Mouse (Mus musculus) MEL (cell line): Measurements from ENCODE around the gene Dnah17. TPM values are rescaled to one million over a fixed set of nuclear protein-coding genes. Genes with fewer than 3 reads are reported as not detected.

Source experiments
- DNase-seq: peaks from one replicate; pipeline ENCODE4 v3.0.0; 2011; ENCODE audit warnings: low read depth, low spot score
- H3K27ac ChIP-seq: 2 replicates; pipeline ENCODE4 v1.5.1; 2012; ENCODE audit warnings: low read depth, mild to moderate bottlenecking, control low read depth, low read length, moderate library complexity; ENCODE audit not compliant: control insufficient read depth
- H3K27me3 ChIP-seq, 2 experiments: fragments of 150-350 bp in 1 of 2; sonication (generic) in 1 of 2; 2 replicates each; pipeline ENCODE4 v1.6.1; 2012; ENCODE audit warnings: low read length in 2 of 2, mild to moderate bottlenecking in 2 of 2, improper control_type of control experiment in 1 of 2, moderate library complexity in 1 of 2; ENCODE audit not compliant: insufficient read depth in 2 of 2, control insufficient read depth in 1 of 2
- H3K36me3 ChIP-seq, 2 experiments: 2 replicates each; pipeline ENCODE4 v1.6.1; 2012 to 2014; ENCODE audit warnings: low read length in 2 of 2, improper control_type of control experiment in 1 of 2, inconsistent platforms in 1 of 2, mild to moderate bottlenecking in 1 of 2; ENCODE audit not compliant: insufficient read depth in 2 of 2, control insufficient read depth in 1 of 2
- H3K4me1 ChIP-seq, 2 experiments: fragments of 150-350 bp in 1 of 2; sonication (generic) in 1 of 2; 2 replicates each; pipeline ENCODE4 v1.6.1; 2012; ENCODE audit warnings: low read length in 2 of 2, improper control_type of control experiment in 1 of 2, mild to moderate bottlenecking in 1 of 2; ENCODE audit not compliant: insufficient read depth in 2 of 2, control insufficient read depth in 1 of 2
- H3K4me3 ChIP-seq, 2 experiments: fragments of 150-350 bp in 1 of 2; sonication (generic) in 1 of 2; 2 replicates each; pipeline ENCODE4 v1.5.1; 2012; ENCODE audit warnings: low read depth in 2 of 2, low read length in 2 of 2, mild to moderate bottlenecking in 2 of 2, moderate library complexity in 2 of 2, control low read depth in 1 of 2, improper control_type of control experiment in 1 of 2; ENCODE audit not compliant: control insufficient read depth in 1 of 2, insufficient read depth in 1 of 2
- H3K79me2 ChIP-seq: 2 replicates; pipeline ENCODE4 v1.6.1; 2012; ENCODE audit warnings: mild to moderate bottlenecking, low read length, moderate library complexity; ENCODE audit not compliant: control insufficient read depth, poor library complexity, insufficient read depth
- H3K9ac ChIP-seq: 2 replicates; pipeline ENCODE4 v1.6.1; 2012; ENCODE audit warnings: low read depth, mild to moderate bottlenecking, control low read depth, low read length, moderate library complexity; ENCODE audit not compliant: control insufficient read depth, poor library complexity, severe bottlenecking
- H3K9me3 ChIP-seq: fragments of 150-350 bp; sonication (generic); replicated peaks from 2 replicates; pipeline ENCODE4 v1.6.1; 2012; ENCODE audit warnings: mild to moderate bottlenecking, low read length, improper control_type of control experiment, moderate library complexity; ENCODE audit not compliant: insufficient read depth
- BHLHE40 ChIP-seq: IDR thresholded peaks from 2 replicates; pipeline ENCODE4 v1.6.1; 2012; ENCODE audit warnings: low read depth, mild to moderate bottlenecking, inconsistent platforms, low read length, improper control_type of control experiment, borderline replicate concordance
- CHD1 ChIP-seq: IDR thresholded peaks from 2 replicates; pipeline ENCODE4 v1.6.1; 2012; ENCODE audit warnings: low read depth, mild to moderate bottlenecking, inconsistent platforms, low read length, improper control_type of control experiment
- ELF1 ChIP-seq: IDR thresholded peaks from 2 replicates; pipeline ENCODE4 v1.6.1; 2014; ENCODE audit warnings: low read depth, mild to moderate bottlenecking, inconsistent platforms, low read length, improper control_type of control experiment, moderate library complexity
- EP300 ChIP-seq, 2 experiments: IDR thresholded peaks; 2 replicates each; pipeline ENCODE4 v1.6.1; 2011; ENCODE audit warnings: improper control_type of control experiment in 2 of 2, low read length in 2 of 2, low read depth in 1 of 2, mild to moderate bottlenecking in 1 of 2
- GATA1 ChIP-seq: IDR thresholded peaks from 2 replicates; pipeline ENCODE4 v1.6.1; 2011; ENCODE audit warnings: low read depth, low read length, improper control_type of control experiment
- JUND ChIP-seq: IDR thresholded peaks from 2 replicates; pipeline ENCODE4 v1.6.1; 2011; ENCODE audit warnings: low read depth, mild to moderate bottlenecking, improper control_type of control experiment, low read length
- KAT2A ChIP-seq: conservative IDR thresholded peaks from 2 replicates; pipeline ENCODE4 v1.6.1; 2012; ENCODE audit warnings: low read depth, low read length, improper control_type of control experiment, inconsistent platforms
- MYB ChIP-seq: IDR thresholded peaks from 2 replicates; pipeline ENCODE4 v1.6.1; 2011; ENCODE audit warnings: mild to moderate bottlenecking, low read depth, low read length, improper control_type of control experiment
- POLR2A ChIP-seq, 2 experiments: IDR thresholded peaks; 2 replicates each; pipeline ENCODE4 v1.6.1; 2011 to 2012; ENCODE audit warnings: low read length in 2 of 2, mild to moderate bottlenecking in 2 of 2, control low read depth in 1 of 2, improper control_type of control experiment in 1 of 2, low read depth in 1 of 2, moderate library complexity in 1 of 2; ENCODE audit not compliant: control insufficient read depth in 1 of 2, insufficient read depth in 1 of 2, poor library complexity in 1 of 2
- POLR2AphosphoS2 ChIP-seq: IDR thresholded peaks from 2 replicates; pipeline ENCODE4 v1.6.1; 2011; ENCODE audit warnings: low read length, improper control_type of control experiment
- POLR2AphosphoS5 ChIP-seq: IDR thresholded peaks from 2 replicates; pipeline ENCODE4 v1.6.1; 2012; ENCODE audit warnings: low read depth, borderline replicate concordance, mild to moderate bottlenecking, inconsistent platforms, low read length, moderate library complexity, mixed read lengths
- RCOR1 ChIP-seq: IDR thresholded peaks from 2 replicates; pipeline ENCODE4 v1.6.1; 2012; ENCODE audit warnings: low read depth, mild to moderate bottlenecking, inconsistent platforms, low read length, improper control_type of control experiment
- SIN3A ChIP-seq: IDR thresholded peaks from 2 replicates; pipeline ENCODE4 v1.6.1; 2012; ENCODE audit warnings: low read length, improper control_type of control experiment, inconsistent platforms
- SMC3 ChIP-seq: IDR thresholded peaks from 2 replicates; pipeline ENCODE4 v1.6.1; 2011; ENCODE audit warnings: low read depth, low read length, improper control_type of control experiment
- TBP ChIP-seq: IDR thresholded peaks from 2 replicates; pipeline ENCODE4 v1.8.0; 2011; ENCODE audit warnings: low read depth, low read length, improper control_type of control experiment
- TCF12 ChIP-seq: IDR thresholded peaks from 2 replicates; pipeline ENCODE4 v1.6.1; 2014; ENCODE audit warnings: low read depth, mild to moderate bottlenecking, inconsistent platforms, low read length, improper control_type of control experiment, moderate library complexity
- UBTF ChIP-seq: IDR thresholded peaks from 2 replicates; pipeline ENCODE4 v1.6.1; 2012; ENCODE audit warnings: low read depth, mild to moderate bottlenecking, inconsistent platforms, low read length, improper control_type of control experiment, moderate library complexity, borderline replicate concordance; ENCODE audit not compliant: insufficient read depth
- USF1 ChIP-seq: IDR thresholded peaks from 2 replicates; pipeline ENCODE4 v1.6.1; 2014; ENCODE audit warnings: low read depth, mild to moderate bottlenecking, inconsistent platforms, low read length, improper control_type of control experiment, moderate library complexity
- ZMIZ1 ChIP-seq: IDR thresholded peaks from 2 replicates; pipeline ENCODE4 v1.6.1; 2012; ENCODE audit warnings: low read depth, mild to moderate bottlenecking, inconsistent platforms, low read length, improper control_type of control experiment, moderate library complexity
- polyA plus RNA-seq, 2 experiments: library from polyadenylated mRNA; stranded (reverse) in 1 of 2; unstranded in 1 of 2; fragments of >175 nt in 1 of 2; fragments of >200 nt in 1 of 2; gene quantifications; 2 replicates each; pipeline versions ENCODE4 v1.2.1 to v1.2.4; 2012; ENCODE audit warnings: low replicate concordance in 2 of 2, low read depth in 1 of 2; ENCODE audit not compliant: insufficient read length in 2 of 2, insufficient read depth in 1 of 2, missing spikeins in 1 of 2
- total RNA-seq: library from RNA; depleted of rRNA; stranded (reverse); fragments of 300-350 nt; gene quantifications from 2 replicates; pipeline ENCODE4 v1.2.3, GENCODE M21; 2012

The Dnah17 gene
- total and polyA plus RNA-seq, 3 experiments, result 0.04 to 0.21 TPM; not detected in 1

GRCm38 (mm10) chr11:118147877-118148637 lies 17.6 kb upstream of the Dnah17 start:
- no peak for DNase-seq
- Histone ChIP-seq H3K4me3 (no peak overlapping the region), H3K79me2 (no peaks in the 10 kb centered on the region), H3K36me3 (no peaks in the 10 kb centered on the region), H3K27ac (no peak overlapping the region), H3K9ac (no peak overlapping the region), H3K27me3 (no peaks in the 10 kb centered on the region), H3K9me3 (no peaks in the 10 kb centered on the region), H3K4me1 (no peaks in the 10 kb centered on the region)
- no peak for TF ChIP-seq CHD1
- no peak for TF ChIP-seq JUND
- TF ChIP-seq SMC3, result no peak
- TF ChIP-seq ZMIZ1, result no peak
- no peak for TF ChIP-seq ELF1
- TF ChIP-seq TCF12, result no peak
- TF ChIP-seq BHLHE40, result no peak
- no peak for TF ChIP-seq MYB
- no peak for TF ChIP-seq GATA1
- TF ChIP-seq POLR2A (IDR thresholded peaks at IDR 0.05; ENCODE audit: control insufficient read depth in 1 of 2, insufficient read depth in 1 of 2, low read depth in 1 of 2, low read length in 2 of 2, poor library complexity in 1 of 2), result no peak
- TF ChIP-seq POLR2AphosphoS2, result no peak

GRCm38 (mm10) chr11:118146446-118146845 lies 16.0 kb upstream of the Dnah17 start:
- no peak overlapping the region for H3K9ac ChIP-seq
- no peak for TF ChIP-seq UBTF
- TF ChIP-seq TBP, result no peak
- no peak for TF ChIP-seq CHD1
- TF ChIP-seq SIN3A, result no peak
- TF ChIP-seq, all 39 proteins: peak for 0
- Histone ChIP-seq H3K79me2 (no peaks in the 10 kb centered on the region), H3K9me3 (no peaks in the 10 kb centered on the region), H3K27ac (no peak overlapping the region), H3K27me3 (no peaks in the 10 kb centered on the region), H3K4me1 (no peaks in the 10 kb centered on the region), H3K4me3 (no peak overlapping the region), H3K36me3 (no peaks in the 10 kb centered on the region)
- no peak for DNase-seq

- TF ChIP-seq USF1 (no peak), TCF12 (no peak), POLR2A (IDR thresholded peaks at IDR 0.05; ENCODE audit: control insufficient read depth in 1 of 2, insufficient read depth in 1 of 2, low read depth in 1 of 2, low read length in 2 of 2, poor library complexity in 1 of 2) (no peak), RCOR1 (no peak), POLR2AphosphoS2 (no peak), POLR2AphosphoS5 (no peak), EP300 (IDR thresholded peaks at IDR 0.05; ENCODE audit: low read depth in 1 of 2, low read length in 2 of 2) (no peak), KAT2A (no peak)
- no peaks in the 10 kb centered on the region for H3K36me3 ChIP-seq
- no peak overlapping the region for H3K4me3 ChIP-seq
- H3K4me1 ChIP-seq, result no peaks in the 10 kb centered on the region
- H3K79me2 ChIP-seq, result no peaks in the 10 kb centered on the region
- DNase-seq, result no peak
- no peaks in the 10 kb centered on the region for H3K9me3 ChIP-seq
- no peak overlapping the region for H3K9ac ChIP-seq
- H3K27me3 ChIP-seq, result no peaks in the 10 kb centered on the region
- no peak overlapping the region for H3K27ac ChIP-seq
Measured at GRCm38 (mm10) chr11:118145771-118146351, 15.4 kb upstream of the Dnah17 start.
